Mouse (Mus musculus) liver, postnatal 0 days (tissue): ENCODE results near the gene Trrap.

Source experiments
- CTCF ChIP-seq: sonication (generic); IDR thresholded peaks from 2 replicates; pipeline ENCODE4 v1.5.1; 2016; ENCODE audit warnings: antibody characterized with exemption, low read depth
- EP300 ChIP-seq: IDR thresholded peaks from 2 replicates; pipeline ENCODE4 v1.6.1; 2016; ENCODE audit warnings: antibody characterized with exemption, low read depth, mild to moderate bottlenecking

- no peak for TF ChIP-seq CTCF
- no peak for TF ChIP-seq EP300
Measured at GRCm38 (mm10) chr5:144881670-144882399, 114.3 kb downstream of the Trrap start.
